Mouse (Mus musculus): Measurements from ENCODE around the gene Il16. TPM values are rescaled to one million over a fixed set of nuclear protein-coding genes. Genes with fewer than 3 reads are reported as not detected.

The Il16 gene
- total RNA-seq, 2 experiments from 2014 or later: 6.7 to 8.6 TPM

DNA sequence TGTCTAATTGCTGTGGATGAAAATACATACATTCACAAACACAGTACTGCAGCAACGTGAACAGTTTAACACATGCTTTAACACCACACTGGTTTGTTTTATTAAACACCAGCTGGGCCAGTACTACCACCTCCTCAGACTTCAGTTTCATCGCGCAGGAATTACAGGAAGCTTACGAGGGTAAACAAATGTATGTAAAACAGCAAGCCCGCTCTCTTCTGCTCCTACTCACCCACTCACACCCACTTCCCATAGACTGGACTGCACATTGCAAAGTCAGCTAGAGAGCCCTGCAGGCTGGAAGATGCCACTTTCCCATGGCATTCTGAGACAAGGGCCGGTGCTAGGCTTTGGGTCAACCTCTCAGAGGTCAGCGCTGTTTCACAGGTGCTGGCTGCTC is 96.7 kb downstream of the Il16 start:
- no peak for DNase-seq

DNA sequence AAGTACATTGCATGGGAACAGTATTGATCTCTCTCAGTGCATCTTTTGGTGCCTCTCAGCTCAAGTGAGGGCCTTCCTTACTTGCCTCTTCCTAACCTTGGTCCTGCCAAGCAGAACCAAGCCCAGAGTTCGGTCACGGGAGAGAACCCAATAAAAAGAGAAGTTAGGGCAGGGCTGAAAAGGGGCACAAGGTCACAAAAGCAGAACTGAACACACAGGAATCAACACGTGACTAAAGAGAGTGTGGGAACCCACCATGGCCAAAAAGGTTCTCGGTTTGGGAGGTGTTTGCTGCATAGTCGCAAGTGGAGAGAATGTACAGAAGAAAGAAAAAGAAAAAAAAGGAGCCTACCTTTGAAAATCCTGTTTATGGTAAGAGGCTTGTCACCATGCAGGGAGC is 100.0 kb downstream of the Il16 start:
- DNase-seq: peak; percentile 37 to 66

DNA sequence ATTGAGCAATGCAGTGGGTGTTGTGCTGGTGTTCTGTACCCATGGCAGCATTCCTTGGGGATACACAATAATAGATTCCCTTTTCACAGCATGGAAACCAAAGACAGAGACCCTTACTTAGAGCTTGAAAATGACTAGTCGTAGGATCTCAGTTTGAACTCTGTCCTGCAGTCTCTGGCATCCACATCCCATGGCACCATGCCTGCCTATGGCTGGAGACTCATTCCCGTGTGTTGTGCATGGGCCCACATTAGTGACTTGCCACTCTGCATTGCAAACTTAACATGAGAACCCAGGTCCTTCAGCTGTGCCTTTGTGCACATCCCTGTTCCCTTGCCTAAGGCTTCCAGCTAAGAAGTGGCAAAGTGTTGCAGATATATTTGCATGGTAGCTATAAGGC is 100.8 kb downstream of the Il16 start:
- no peak for DNase-seq

- no peak for DNase-seq
Measured at GRCm38 (mm10) chr7:83643581-83643980, 101.9 kb downstream of the Il16 start.

DNA sequence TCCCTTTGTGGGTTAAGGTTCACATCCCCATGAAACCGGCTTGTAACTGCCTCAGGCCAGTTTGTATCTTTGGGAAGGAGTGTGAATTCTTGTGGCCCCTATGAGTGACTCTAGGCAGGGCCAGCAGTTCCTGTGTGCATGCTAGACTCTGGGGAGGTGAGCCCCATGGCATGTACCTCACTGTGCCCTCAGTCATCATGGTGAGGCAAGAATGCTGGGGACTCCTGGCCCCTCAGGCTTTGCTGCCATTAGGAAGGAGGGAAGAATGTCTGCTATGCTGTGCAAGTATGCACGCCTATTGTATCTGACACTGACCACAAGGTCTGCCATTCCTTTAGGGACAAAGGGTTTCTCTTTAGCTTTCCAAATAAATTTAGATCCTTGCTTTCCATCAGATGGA is 104.4 kb downstream of the Il16 start:
- no peak for DNase-seq

DNA sequence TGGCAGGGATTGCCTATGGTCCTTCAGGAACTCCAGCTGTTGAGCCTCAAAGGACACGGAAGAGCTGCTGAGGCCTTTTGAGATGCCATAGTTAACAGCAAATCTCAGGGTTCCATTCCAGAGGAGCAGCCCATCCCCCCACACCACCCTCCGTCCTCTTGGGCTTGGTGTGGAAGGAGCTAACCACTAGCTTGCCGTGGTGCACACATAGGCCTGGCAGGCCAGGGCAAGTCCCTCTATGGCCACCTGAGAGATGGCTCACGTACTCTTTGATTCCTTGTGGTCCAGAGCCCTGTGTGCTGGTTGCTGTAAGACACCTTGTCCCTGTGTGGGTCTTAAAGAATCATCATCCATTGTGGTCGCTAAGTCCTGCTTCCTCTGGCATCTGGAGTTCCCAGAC is 104.9 kb downstream of the Il16 start:
- DNase-seq: no peak

DNA sequence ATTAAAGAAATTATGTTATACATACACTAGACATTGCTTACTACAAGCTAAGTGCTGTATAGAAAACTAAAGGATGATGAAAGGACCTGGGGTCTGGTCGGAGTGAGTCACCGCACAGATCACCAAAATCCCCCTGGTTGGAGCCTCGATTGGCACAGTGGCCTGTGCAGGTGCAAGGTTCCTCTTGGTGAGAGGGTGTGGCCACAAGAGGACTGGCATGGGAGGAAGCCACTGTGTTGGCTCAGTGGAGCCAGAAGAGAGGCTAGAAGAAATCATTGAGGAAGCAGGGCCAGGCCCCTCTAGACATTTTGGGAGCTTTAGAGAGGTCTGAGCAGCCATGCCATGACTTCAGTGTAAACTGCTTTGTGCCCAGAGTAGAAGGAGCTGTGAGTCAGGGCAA is 106.4 kb downstream of the Il16 start:
- DNase-seq: no peak

DNA sequence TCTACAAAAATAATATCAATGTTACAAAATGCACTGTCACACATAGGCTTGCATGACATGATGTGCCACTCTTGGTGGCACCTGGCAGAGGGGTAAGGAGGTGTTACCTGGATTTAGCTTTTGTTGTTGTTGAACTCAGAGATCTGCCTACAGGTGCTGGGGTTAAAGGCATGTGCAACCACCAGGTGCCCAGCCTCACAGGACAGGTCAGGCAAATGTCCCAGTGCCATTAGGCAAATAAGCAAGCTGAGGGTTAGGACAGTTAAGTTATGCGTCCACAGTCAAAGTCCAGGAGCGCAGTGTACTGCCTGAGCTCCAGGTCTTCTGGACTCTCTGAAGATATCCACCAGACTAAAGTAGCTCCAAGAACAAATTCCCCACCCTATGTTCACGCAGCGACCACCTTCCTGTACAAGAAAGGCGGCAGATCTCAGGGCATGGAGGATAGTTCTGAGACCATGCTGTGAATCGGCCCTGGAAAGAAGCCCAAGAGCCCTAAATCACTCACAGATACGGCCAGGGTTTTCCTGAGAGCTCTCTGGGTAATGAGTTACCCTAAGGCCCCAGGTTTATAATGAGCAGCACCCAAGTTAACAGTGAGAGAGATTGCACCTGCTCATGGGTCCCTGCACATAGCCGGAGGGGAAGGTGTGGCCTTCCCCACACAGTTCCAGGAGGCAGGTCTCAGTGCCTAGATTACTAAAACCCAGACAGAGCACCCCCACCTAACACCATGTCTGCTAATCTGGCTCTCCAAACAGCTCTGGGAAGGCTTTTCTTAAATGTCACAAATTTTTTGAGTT is 107.5 kb downstream of the Il16 start:
- DNase-seq: no peak

- DNase-seq: no peak
Measured at GRCm38 (mm10) chr7:83636425-83636824, 109.1 kb downstream of the Il16 start.

GRCm38 (mm10) chr7:83635726-83636125 is 109.8 kb downstream of the Il16 start:
- DNase-seq: no peak

GRCm38 (mm10) chr7:83633856-83634255 is 111.7 kb downstream of the Il16 start:
- no peak for DNase-seq

DNA sequence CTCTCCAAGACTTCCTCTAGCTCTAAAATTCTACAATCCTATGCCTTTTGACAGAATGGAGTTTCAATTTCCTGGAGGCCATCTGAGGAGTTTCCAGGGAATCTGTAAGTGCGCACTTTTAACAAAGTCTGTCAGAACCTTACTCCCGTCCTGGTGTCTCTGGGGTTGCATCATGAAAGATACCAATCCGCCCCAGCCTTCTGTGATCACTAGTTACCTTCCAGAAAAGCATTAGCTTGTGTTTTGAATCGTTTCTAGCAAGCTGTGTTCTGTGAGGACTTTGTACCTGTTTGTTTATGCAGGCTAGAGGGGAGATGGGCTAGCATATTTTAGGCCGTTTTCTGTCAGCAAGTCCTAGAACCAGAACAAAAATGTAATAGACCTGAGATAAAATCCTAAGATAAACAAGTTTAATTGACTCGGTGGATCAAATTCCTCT is 112.8 kb downstream of the Il16 start:
- DNase-seq: no peak

GRCm38 (mm10) chr7:83631828-83632681 is 113.5 kb downstream of the Il16 start, which contains the start of gene Stard5:
TSS of gene Stard5 (plus strand) at chr7:83631959.
- DNase-seq: peak; percentile 96 to 97

DNA sequence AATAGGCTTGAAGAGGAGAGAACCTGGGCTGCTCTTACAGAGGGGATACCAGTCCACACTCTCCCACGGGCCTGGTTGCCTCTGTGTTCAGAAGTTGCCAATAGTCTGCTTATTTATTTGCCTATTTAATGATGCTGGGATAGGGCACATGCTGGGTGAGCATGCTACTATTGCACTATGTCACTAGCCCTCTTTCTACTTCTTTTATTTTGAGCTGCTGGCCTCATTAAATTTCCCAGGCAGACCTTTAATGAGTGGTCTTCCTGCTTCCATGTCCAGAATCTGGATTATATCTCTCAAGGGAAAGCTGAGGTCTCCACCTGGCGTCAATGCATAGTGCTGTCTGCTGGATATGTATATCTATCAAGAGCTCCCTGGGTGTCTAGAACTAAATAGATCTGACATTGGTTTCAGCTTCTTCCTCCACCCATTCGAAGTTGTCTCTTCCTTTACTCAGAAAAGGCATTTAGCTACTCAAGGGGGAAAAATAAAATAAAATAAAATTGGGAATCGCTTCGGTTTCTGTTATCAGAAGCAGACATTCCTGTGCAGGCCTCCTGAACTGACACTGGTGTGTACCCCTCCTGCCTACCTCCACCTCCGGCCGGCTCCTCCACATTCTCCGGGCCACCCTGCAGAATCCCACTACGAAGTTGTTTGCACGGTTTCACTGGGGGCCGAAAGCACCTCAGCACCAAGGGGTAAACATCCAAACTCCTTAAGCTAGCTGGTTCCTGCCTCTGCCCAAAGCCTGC is 114.3 kb downstream of the Il16 start:
- DNase-seq: no peak

DNA sequence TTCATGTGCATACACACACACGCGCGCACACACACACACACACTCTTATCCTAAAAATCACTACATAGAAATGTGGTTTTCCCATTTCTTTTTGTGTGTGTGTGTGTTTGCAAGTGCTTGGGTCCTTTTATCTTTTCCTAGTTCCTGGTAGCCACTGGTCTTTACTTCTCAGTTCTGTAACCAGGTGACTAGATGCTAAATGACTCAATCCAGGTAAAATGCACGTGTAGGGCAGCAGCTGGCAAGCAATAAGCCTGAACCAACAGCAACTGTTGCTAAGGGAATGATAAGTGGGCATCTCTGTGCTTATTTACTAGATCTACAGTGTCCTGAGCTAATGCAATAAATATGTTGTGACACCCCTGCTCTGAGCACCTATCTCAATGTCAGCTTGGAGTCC is 118.2 kb downstream of the Il16 start:
- no peak for DNase-seq

DNA sequence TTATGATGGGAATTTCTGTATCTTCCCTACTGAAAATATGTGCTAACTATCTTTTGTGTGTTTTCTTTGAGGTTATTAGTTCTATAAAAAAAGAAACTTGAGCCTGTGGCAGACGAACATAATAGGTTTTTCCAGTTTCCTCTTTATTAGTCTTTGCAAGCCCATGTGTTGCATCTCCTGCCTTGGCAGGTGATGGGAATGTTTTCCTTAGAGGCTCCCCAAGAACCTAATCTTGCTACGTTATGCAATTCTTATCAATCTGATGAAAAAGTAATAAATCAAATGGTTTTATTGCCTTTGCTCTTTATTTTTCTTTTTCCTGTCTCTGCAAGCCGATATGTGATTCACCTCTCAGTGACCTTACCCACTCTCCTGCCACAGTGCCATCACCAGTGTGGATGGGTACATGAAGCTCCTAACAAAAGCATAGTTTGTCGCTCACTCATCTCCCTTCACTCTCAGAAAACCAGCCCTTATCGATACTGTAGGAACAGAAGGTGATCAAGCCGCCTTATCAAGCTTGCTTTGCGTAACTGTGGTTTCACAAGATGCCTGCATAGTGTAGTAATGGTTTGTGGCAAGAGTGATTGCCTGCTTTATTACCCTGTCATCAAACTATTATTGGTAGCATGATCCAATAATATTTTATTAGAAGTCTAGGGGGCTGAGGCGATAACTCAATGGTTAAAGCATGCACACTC is 118.8 kb downstream of the Il16 start:
- no peak for DNase-seq

DNA sequence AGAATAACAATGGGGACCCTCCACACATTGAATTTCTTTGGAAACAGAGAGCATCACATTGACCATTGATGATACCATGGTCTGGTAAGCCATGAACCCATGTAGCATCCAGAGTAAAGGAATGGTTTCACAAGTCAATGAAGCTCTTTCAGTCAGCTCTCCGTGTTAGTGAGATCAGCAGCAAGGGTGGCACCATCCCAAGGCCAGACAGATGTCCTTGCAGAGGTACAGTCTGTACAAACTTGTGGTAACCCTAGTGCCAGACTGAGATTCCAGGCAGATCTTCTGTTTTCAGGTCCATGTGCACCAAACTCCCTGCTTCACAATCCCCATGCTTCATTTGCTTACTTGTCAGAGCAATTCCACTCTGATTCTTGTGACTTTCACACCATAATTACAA is 121.5 kb downstream of the Il16 start:
- DNase-seq: no peak

DNA sequence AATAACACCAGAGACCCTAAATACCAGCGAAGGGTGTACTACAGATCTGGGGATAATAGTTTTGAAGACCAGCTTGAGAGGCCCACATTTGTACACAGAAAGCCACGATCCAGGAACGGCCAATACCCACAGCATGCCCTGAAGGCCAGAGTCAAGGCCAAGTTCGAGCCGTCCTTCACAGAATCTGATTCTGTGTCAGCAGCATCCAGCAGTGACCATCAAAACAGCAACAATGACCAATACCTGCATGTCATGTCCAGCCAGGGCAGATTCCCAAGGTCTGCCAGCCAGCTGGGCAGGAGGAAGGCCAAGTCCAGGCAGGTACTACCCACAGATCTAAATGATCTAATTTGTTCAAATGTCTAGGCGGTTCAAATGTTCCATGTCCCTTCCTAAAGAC is 122.9 kb downstream of the Il16 start:
- DNase-seq: no peak

DNA sequence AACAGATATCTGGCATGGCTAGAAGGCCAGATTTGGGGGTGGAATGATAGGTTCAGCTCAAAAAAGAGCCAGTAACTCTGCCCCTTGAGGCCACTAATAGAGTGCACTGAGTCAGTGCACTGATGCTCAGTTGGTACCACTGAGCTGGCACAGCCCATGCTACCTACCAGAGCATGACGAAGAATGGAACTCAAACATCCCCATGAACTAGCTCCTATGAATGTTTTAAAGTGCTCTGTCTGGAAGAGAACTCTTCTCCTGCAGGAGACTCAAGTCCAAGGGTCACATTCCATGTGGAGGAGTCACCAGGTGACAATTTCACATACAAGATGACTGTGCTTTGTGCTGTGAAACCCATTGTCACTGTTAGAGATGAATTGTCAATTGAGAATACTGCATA is 126.8 kb downstream of the Il16 start:
- DNase-seq: no peak

- peak in 1 of 2 experiments; percentile 37 for DNase-seq
Measured at GRCm38 (mm10) chr7:83616268-83616667, 129.3 kb downstream of the Il16 start.

DNA sequence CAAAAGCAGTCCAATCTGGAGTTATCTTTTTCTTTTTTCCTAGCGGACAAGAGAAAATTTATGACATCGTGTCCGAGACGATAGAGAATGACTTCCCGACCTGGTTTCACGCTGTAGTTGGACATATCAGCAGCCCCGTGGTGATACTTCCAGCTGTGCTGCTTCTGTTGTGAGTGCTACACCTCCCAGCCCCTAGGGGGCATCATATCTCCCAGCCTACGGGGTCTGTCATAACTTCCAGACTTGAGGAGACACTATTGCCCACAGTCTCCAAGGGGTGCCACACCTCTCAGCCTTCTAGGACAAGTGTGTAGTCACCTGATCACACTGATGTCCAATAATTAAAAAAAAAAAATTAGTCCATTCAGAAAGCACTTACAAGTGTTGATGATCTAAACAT is 129.7 kb downstream of the Il16 start:
- DNase-seq: no peak

GRCm38 (mm10) chr7:83615272-83615671 is 130.3 kb downstream of the Il16 start:
- no peak for DNase-seq
